Mouse (Mus musculus) thymus, adult 2 months (tissue): ENCODE measurements at regions not wholly inside any gene's neighbourhood (a gene's known extent, or its start where the extent isn't known, plus 50 kb on each side); places are given as distances from the start of the nearest gene placed in this dataset.

Experiments used
- DNase-seq: peaks from one replicate; pipeline ENCODE4 v3.0.0; 2021
- H3K27ac ChIP-seq: fragments of 200-500 bp; 2 replicates; pipeline ENCODE4 v1.5.1; 2012; ENCODE audit warnings: low read length, control low read depth; ENCODE audit not compliant: control insufficient read depth, insufficient read depth
- H3K27me3 ChIP-seq: fragments of 200-500 bp; 2 replicates; pipeline ENCODE4 v1.6.1; 2012; ENCODE audit warnings: mild to moderate bottlenecking, low read length, moderate library complexity, mixed read lengths; ENCODE audit not compliant: control insufficient read depth, insufficient read depth
- H3K36me3 ChIP-seq: fragments of 200-500 bp; 2 replicates; pipeline ENCODE4 v1.6.1; 2012; ENCODE audit warnings: mild to moderate bottlenecking, low read length, moderate library complexity; ENCODE audit not compliant: control insufficient read depth, insufficient read depth
- H3K4me1 ChIP-seq: fragments of 200-500 bp; replicated peaks from 2 replicates; pipeline ENCODE4 v1.6.1; 2012; ENCODE audit warnings: low read length; ENCODE audit not compliant: control insufficient read depth, insufficient read depth
- H3K4me3 ChIP-seq: fragments of 200-500 bp; 2 replicates; pipeline ENCODE4 v1.5.1; 2012; ENCODE audit warnings: mild to moderate bottlenecking, low read length, control low read depth, moderate library complexity; ENCODE audit not compliant: control insufficient read depth, insufficient read depth
- CTCF ChIP-seq: fragments of 200-500 bp; IDR thresholded peaks from 2 replicates; pipeline ENCODE4 v1.5.1; 2012; ENCODE audit warnings: mild to moderate bottlenecking, control low read depth, low read length, moderate library complexity, borderline replicate concordance; ENCODE audit not compliant: control insufficient read depth, poor library complexity, insufficient read depth; ENCODE audit errors: extremely low read depth
- POLR2A ChIP-seq: fragments of 200-500 bp; IDR thresholded peaks from 2 replicates; pipeline ENCODE4 v1.6.1; 2012; ENCODE audit warnings: mild to moderate bottlenecking, low read length, control low read depth, moderate library complexity; ENCODE audit not compliant: control insufficient read depth, poor library complexity, insufficient read depth; ENCODE audit errors: extremely low read depth
- WGBS: fragments of 180-500 bp; shearing (Covaris S2); methylation state at CpG from one replicate; pipeline ENCODE4 v1.1.7; 2018; 5-methylcytosine and 5-hydroxymethylcytosine counted together

DNA sequence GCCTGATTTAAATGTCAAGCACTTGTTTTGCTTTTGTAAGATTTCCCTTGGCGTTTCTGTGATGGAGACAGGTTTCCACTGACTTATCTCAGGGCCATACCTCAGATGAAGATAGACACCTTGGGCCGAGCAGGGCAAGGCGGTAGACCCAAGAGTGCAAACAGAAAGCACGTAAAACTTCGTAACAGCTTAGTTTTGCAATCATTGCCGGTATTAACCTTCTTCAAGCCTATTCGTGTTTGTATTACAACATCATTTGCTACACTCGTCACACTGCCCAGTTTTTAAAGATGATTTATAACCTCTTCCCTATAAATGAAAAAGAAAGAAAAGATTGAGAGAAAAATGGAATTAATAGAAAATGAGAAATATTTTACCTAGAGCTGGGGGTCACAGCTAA, 56.6 kb upstream of the Ank start:
- H3K27ac ChIP-seq: no peak overlapping the region
- DNase-seq: no peak
- no peaks in the 10 kb centered on the region for H3K36me3 ChIP-seq
- no peak overlapping the region for H3K4me3 ChIP-seq
- 93% methylated on average over 8 of the region's 8 CpGs for WGBS
- no peaks in the 10 kb centered on the region for H3K4me1 ChIP-seq
- no peaks in the 10 kb centered on the region for H3K27me3 ChIP-seq
- no peak for TF ChIP-seq CTCF

DNA sequence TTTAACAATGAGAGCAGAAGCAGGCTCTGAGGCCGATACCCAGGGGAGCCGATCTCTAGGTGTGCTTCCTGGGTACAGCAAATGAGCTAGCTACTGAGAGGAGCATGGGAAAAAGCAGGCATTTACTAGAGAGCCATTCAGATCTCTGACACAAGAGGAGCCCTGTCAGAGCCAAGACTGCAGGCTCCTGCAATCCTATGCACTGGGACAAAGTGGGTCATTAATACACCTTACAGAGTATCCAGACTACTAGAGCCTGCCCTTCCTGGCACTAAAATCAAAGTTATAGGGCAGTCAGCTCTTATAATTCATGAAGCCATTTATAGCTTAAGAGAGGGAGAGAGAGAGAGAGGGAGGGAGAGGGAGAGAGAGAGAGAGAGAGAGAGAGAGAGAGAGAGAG, 54.2 kb upstream of the Ank start:
- Histone ChIP-seq H3K4me3 (no peak overlapping the region), H3K27ac (no peak overlapping the region), H3K27me3 (no peaks in the 10 kb centered on the region), H3K4me1 (no peaks in the 10 kb centered on the region), H3K36me3 (no peaks in the 10 kb centered on the region)
- DNase-seq: no peak
- TF ChIP-seq CTCF (no peak), POLR2A (no peak)
- WGBS: 92% methylated on average over 2 of the region's 2 CpGs

DNA sequence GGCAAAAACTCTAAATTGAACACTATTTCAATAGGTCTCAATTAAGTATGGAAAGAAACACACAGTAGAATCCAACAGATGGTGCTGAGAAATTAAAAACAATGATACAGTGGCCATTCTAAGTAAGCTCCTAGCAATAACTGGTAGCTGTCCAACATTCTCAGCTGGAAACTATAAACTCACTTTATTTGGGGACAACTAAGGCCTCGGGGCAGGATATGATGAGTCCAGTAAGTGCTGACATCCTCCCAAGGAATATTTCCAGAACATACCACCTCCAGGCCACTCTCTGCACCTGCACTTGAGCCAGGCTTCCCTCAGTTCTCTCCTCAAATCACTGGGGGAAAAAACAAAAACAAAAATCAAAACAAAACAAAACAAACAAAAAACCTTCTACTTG, 53.7 kb upstream of the Ank start:
- no peak for DNase-seq
- TF ChIP-seq POLR2A (no peak), CTCF (no peak)
- H3K4me1 ChIP-seq: no peaks in the 10 kb centered on the region
- H3K27ac ChIP-seq: no peak overlapping the region
- H3K36me3 ChIP-seq: no peaks in the 10 kb centered on the region
- H3K4me3 ChIP-seq: no peak overlapping the region
- H3K27me3 ChIP-seq: no peaks in the 10 kb centered on the region
- 85% methylated on average over 1 of the region's 1 CpGs for WGBS

DNA sequence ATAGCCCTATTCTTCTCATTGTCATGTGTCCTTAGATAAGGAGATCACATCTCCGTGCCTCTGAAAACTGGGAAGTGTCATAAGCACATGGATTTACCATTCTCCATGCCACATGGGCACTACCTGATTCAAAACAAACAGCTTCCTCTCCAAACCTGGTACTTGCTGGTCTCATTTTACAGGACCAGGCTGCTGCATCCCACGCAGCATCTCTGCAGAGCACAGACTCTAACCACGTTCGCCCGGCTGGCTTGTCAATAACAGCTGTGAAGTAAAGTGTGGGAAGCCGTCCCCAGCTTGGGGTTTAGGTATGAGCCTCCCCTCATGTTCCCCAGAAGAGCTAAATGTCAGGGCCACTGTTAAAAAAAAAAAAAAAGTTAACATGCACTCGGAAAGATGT, 53.0 kb upstream of the Ank start:
- H3K4me1 ChIP-seq: no peaks in the 10 kb centered on the region
- TF ChIP-seq CTCF (no peak), POLR2A (no peak)
- no peaks in the 10 kb centered on the region for H3K36me3 ChIP-seq
- 83% methylated on average over 7 of the region's 7 CpGs for WGBS
- H3K27me3 ChIP-seq: no peaks in the 10 kb centered on the region
- H3K27ac ChIP-seq: no peak overlapping the region
- H3K4me3 ChIP-seq: no peak overlapping the region
- DNase-seq: no peak

DNA sequence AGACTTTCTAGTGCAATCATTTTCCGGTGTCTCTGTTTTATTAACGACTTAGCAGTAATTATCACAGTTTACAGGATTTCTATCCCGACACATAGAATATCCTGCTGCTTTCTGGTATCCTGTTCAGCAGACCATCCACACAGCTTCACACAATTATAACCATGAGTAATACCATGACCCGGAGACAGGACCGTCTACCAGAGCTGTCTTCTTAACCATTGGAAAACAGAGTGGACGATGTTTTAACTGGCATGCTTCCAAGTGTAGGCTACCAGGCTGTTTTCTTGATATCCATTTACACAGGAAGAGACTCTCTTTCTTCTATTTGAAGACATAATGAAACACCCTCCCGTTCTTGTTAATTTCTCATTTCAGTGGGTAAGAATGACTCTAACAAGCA, 51.7 kb upstream of the Ank start:
- no peak overlapping the region for H3K4me3 ChIP-seq
- TF ChIP-seq CTCF: no peak
- DNase-seq: no peak
- no peaks in the 10 kb centered on the region for H3K4me1 ChIP-seq
- 83% methylated on average over 7 of the region's 7 CpGs for WGBS
- no peak overlapping the region for H3K27ac ChIP-seq
- H3K36me3 ChIP-seq: no peaks in the 10 kb centered on the region
- no peaks in the 10 kb centered on the region for H3K27me3 ChIP-seq
